Mouse (Mus musculus) bone marrow, adult 2 months (tissue): ENCODE measurements around the gene Gyg.

Source experiments
- CTCF ChIP-seq: fragments of 200-500 bp; IDR thresholded peaks from 2 replicates; pipeline ENCODE4 v1.5.1; 2011; ENCODE audit warnings: low read length, control low read depth; ENCODE audit not compliant: control insufficient read depth, insufficient read depth
- POLR2A ChIP-seq: fragments of 200-500 bp; IDR thresholded peaks from 2 replicates; pipeline ENCODE4 v1.6.1; 2011; ENCODE audit warnings: low read depth, mild to moderate bottlenecking, control low read depth, low read length, borderline replicate concordance; ENCODE audit not compliant: control insufficient read depth

DNA sequence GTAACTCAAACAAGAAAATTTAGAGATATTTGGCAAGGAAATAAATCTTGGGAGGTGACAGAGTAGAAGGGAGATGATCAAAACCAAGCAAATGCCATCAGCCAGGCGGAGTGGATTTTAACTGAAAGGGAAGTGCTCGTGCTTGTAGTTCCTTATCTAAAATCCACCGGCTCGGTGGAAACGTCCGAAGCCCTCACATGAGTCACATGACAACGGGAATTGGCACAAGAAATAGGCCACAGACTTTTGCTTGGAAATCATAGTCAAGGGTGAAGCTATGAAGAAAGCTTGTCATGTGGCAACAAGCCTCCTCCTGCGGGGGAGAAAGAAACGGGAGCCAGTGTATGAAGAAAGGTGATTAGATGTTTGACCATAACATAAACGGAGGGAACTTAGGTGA lies 42.8 kb upstream of the Gyg start:
- no peak for TF ChIP-seq CTCF
- TF ChIP-seq POLR2A: no peak
